Mouse (Mus musculus) kidney, adult 2 months (tissue): ENCODE data around the gene Syt12. TPM values are rescaled to one million over a fixed set of nuclear protein-coding genes. Genes with fewer than 3 reads are reported as not detected.

ENCODE experiments used
- DNase-seq: peaks from one replicate; pipeline ENCODE4 v3.0.0; 2021
- H3K27ac ChIP-seq: fragments of 200-500 bp; 2 replicates; pipeline ENCODE4 v1.5.1; 2012; ENCODE audit warnings: low read depth, low read length, control low read depth, inconsistent platforms; ENCODE audit not compliant: insufficient read depth
- H3K27me3 ChIP-seq: fragments of 200-500 bp; replicated peaks from 2 replicates; pipeline ENCODE4 v1.6.1; 2012; ENCODE audit warnings: mild to moderate bottlenecking, moderate library complexity, low read length, inconsistent platforms; ENCODE audit not compliant: control insufficient read depth, insufficient read depth
- H3K36me3 ChIP-seq: fragments of 200-500 bp; 2 replicates; pipeline ENCODE4 v1.6.1; 2012; ENCODE audit warnings: mild to moderate bottlenecking, moderate library complexity, low read length, inconsistent platforms; ENCODE audit not compliant: control insufficient read depth, insufficient read depth
- H3K4me1 ChIP-seq: fragments of 200-500 bp; 2 replicates; pipeline ENCODE4 v1.6.1; 2011; ENCODE audit warnings: low read length; ENCODE audit not compliant: control insufficient read depth, insufficient read depth
- H3K4me3 ChIP-seq: fragments of 200-500 bp; 2 replicates; pipeline ENCODE4 v1.5.1; 2011; ENCODE audit warnings: mild to moderate bottlenecking, low read depth, low read length, control low read depth; ENCODE audit not compliant: insufficient read depth
- CTCF ChIP-seq: fragments of 200-500 bp; conservative IDR thresholded peaks from 2 replicates; pipeline ENCODE4 v1.5.1; 2011; ENCODE audit warnings: low read depth, mild to moderate bottlenecking, control low read depth, low read length, moderate library complexity, mixed read lengths; ENCODE audit not compliant: insufficient read depth, insufficient read length
- POLR2A ChIP-seq: fragments of 200-500 bp; IDR thresholded peaks from one replicate; pipeline ENCODE4 v1.6.1; 2011; ENCODE audit warnings: low read depth, low read length, control low read depth
- WGBS: fragments of 180-500 bp; shearing (Covaris S2); methylation state at CpG from one replicate; pipeline ENCODE4 v1.1.7; 2018; 5-methylcytosine and 5-hydroxymethylcytosine counted together
- polyA plus RNA-seq: library from polyadenylated mRNA; depleted of rRNA; stranded (reverse); fragments of >200 nt; gene quantifications from 2 replicates; pipeline ENCODE4 v1.2.3, GENCODE M21; 2012

Syt12 gene
- polyA plus RNA-seq, 1 experiment = 4.6 TPM

DNA sequence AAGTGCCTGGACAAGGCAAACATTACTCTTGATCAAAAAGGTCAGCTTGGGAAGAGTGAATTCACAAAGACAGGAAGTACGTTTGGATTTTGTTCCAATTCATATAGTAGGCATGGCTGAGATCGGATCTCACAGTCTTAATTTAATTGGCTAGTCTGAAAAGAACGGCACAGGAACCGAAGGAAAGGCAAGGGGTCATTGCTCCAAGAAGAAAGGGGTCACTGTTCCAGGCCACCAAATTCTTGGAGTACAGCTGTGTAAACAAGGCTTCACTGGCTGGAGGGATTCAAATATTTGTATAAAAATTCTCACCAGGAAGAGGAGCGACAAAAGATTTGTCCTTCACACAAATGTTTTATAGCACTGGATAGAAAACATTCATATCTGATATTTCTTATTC lies 7.8 kb upstream of the Syt12 start:
- peak; percentile 46 for DNase-seq
- WGBS = 31% methylated on average over 5 of the region's 5 CpGs
- H3K27ac ChIP-seq = peak overlapping the region; percentile 44; the same call in 1 of the 2 replicates

DNA sequence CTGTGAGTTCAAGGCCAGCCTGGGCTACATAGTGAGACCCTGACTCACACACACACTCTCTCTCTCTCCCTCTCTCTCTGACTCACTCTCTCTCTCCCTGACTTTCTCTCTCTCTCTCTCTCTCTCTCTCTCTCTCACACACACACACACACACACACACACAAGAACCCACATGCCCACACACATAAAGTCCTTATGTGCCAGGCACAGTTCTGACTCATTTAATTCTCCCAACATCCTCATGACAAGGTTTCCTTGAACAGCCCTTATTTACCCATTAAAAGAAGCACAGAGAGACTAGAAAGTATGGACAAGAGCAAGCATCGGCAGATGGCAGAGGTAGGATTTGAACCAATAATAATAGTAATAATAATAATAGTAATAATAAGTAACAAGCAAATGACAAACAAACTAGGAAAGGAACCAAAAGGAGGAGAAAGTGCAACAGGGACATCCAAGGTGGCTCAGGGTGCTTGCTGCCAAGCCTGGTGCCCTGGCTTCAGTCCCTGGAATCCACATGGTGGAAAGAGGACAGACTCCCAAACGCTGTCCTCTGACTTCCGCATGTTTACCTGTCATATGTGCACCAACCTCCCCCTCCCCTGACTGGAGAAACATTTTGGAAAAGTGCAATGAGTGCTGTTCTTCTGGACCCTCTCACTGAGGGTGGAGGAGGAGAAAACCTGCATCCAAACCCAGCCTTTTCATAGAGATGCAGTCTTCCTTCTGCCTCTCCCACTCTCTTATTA lies 5.0 kb upstream of the Syt12 start:
- Histone ChIP-seq H3K27ac (no peak overlapping the region), H3K27me3 (no peaks in the 10 kb centered on the region), H3K4me1 (peaks cover 5% of the 10 kb centered on the region; the same call in 1 of the 2 replicates), H3K36me3 (no peaks in the 10 kb centered on the region), H3K4me3 (no peak overlapping the region)
- WGBS = 82% methylated on average over 3 of the region's 3 CpGs
- DNase-seq = no peak
- TF ChIP-seq POLR2A = no peak
- no peak for TF ChIP-seq CTCF

More for the DNA sequence above, 7.8 kb upstream of the Syt12 start:
- no peaks in the 10 kb centered on the region for H3K4me1 ChIP-seq
- TF ChIP-seq POLR2A (no peak), CTCF (no peak)
- no peaks in the 10 kb centered on the region for H3K36me3 ChIP-seq
- H3K27me3 ChIP-seq = no peaks in the 10 kb centered on the region
- H3K4me3 ChIP-seq = no peak overlapping the region

DNA sequence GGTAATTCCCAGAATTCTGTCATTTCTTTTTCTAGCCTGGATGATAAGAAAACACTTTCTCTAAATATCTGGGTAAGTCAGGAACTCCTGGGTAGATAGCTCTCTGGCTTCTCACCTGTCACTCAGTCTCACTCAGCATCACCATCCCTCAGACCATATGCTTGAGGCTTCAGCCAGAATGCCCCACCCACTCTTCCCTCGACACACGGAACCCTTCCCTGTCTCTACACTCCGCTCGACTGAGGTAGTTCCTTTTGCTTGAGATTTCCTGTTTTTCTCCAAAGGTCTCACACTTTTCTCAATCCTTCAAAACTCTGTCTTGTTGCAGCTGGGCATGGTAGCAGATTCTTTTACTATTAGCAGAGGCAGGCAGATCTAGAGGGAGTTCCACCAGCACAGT lies 4.1 kb upstream of the Syt12 start:
- Histone ChIP-seq H3K27me3 (no peaks in the 10 kb centered on the region), H3K27ac (no peak overlapping the region), H3K4me1 (peaks cover 6% of the 10 kb centered on the region; the same call in 1 of the 2 replicates), H3K4me3 (no peak overlapping the region), H3K36me3 (no peaks in the 10 kb centered on the region)
- DNase-seq = no peak
- WGBS = 58% methylated on average over 4 of the region's 4 CpGs
- TF ChIP-seq CTCF = no peak
- TF ChIP-seq POLR2A = no peak

DNA sequence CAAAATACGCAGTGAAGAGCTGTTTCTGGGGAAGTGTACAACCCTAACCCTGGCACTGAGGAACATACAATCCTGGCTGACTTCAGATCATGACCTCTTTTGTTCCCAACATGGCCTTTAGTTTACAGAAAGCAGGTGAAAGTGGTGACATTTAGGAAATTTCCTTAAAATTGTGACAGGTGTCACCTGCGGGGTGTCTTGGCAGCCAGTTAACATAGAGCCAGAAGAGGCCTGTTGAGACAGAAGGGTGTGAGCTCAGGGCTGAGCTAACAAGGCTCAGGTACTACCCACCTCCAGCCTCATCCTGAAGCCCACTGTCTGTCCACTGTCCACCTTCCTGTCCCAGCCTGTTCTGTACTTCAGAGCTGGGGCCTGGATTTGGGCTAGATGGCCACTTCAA lies 2.8 kb upstream of the Syt12 start:
- Histone ChIP-seq H3K4me1 (peaks cover 6% of the 10 kb centered on the region; the same call in 1 of the 2 replicates), H3K4me3 (no peak overlapping the region), H3K27ac (no peak overlapping the region), H3K36me3 (no peaks in the 10 kb centered on the region), H3K27me3 (no peaks in the 10 kb centered on the region)
- TF ChIP-seq CTCF (no peak), POLR2A (no peak)
- no peak for DNase-seq
- WGBS = 92% methylated on average over 2 of the region's 2 CpGs

DNA sequence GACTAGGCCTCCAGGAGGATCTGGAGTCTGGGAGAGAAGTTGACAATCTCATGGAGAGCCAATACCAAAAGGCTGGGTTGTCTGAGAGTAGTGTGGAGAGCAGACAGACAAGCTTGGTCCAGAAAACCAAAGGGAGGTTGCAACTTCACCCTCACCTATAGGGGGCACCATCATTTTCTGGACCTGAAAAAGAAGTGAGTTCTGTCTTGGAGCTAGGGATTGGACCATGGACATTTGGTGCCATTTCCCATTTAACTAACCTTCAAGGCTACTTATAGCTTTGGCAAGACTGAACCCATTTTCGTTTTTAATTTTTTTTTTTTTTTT lies 906 bp upstream of the Syt12 start:
- H3K27me3 ChIP-seq = no peaks in the 10 kb centered on the region
- peak; percentile 18 for DNase-seq
- H3K4me3 ChIP-seq = no peak overlapping the region
- H3K36me3 ChIP-seq = no peaks in the 10 kb centered on the region
- peaks cover 6% of the 10 kb centered on the region; the same call in 1 of the 2 replicates for H3K4me1 ChIP-seq
- H3K27ac ChIP-seq = no peak overlapping the region
- 50% methylated on average over 1 of the region's 1 CpGs for WGBS
- 0 out of 2 replicates have a peak, but pooled peaks have one; percentile 25 for TF ChIP-seq CTCF
- no peak for TF ChIP-seq POLR2A

DNA sequence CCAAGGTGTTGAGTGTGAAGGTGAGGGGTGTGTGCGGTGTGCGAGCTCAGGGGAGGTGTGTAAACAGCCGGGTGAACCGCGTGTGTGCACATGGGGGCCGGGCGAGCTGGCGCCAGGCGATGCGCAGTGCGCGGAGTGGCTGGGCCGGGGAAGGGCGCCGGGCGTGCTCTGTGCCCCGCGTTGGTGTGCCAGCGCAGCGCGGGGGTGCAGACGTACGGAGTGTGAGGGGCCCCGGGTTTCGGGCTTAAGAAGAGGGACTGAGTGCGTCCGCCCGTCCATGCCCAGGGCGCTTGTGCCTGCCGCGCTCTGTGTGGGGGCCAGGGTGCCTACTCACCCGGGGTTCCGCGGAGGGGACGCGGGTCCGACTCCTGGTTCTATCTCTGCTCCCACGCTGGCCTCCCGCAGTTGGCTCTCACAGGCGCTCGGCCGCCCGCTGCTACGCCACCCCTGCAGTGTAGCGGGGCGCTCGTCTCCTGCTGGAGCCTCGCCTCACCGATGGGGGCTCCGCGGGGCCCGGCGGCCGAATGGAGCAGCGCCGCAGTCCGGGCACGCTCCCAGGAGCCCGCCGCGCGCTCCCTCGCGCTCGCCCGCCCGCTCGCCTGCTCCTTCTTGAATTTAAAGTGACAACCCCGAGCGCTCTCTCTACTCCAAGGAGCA lies 518 bp downstream of the Syt12 start:
- peaks cover 6% of the 10 kb centered on the region; the same call in 1 of the 2 replicates for H3K4me1 ChIP-seq

More for the DNA sequence above, 518 bp downstream of the Syt12 start:
- peak; percentile 47 for DNase-seq
- Histone ChIP-seq H3K4me3 (peak overlapping the region; percentile 65), H3K36me3 (no peaks in the 10 kb centered on the region), H3K27ac (no peak overlapping the region), H3K27me3 (no peaks in the 10 kb centered on the region)
- WGBS = under 1% methylated on average over 70 of the region's 70 CpGs
- TF ChIP-seq CTCF (no peak), POLR2A (no peak)
